Mouse (Mus musculus): ENCODE measurements around the gene Gm340.

The Gm340 gene

DNA sequence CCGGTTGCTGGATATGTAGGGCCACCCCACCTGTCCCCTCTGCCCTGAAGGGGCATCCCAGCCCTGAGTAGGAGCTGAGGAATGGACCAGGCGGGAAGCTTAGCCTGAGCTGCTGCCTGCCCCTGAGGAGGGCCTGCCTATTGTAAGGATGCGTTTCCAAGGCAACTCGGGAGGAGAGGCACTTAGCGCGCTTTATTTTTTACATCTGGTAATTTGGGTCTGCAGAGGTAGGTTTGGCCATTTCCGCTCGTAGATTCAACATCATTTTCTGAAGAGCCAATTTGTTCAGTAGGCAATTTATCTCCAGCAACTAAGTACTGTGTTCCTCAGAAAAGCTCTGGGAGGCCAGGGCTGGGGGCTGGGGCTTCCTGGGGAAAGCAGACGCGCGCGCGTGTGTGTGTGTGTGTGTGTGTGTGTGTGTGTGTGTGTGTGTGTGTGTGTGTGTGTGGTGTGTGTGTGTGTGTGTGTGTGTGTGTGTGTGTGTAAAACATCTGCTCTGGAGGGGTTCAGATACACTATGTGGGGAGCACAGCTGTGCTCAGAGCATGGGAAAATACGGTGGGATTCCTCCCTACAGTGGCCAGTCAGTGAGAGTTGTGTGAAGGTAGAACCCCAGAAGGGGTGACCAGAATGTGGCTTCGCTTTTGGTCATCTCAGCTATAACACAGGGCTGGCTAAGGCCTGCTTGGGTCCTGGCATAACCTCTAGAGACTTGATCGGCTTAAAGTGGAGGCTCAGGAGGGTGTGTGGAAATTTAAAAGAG is 31.3 kb downstream of the Gm340 start:
- no peak for DNase-seq (ENCODE audit: low spot score)

DNA sequence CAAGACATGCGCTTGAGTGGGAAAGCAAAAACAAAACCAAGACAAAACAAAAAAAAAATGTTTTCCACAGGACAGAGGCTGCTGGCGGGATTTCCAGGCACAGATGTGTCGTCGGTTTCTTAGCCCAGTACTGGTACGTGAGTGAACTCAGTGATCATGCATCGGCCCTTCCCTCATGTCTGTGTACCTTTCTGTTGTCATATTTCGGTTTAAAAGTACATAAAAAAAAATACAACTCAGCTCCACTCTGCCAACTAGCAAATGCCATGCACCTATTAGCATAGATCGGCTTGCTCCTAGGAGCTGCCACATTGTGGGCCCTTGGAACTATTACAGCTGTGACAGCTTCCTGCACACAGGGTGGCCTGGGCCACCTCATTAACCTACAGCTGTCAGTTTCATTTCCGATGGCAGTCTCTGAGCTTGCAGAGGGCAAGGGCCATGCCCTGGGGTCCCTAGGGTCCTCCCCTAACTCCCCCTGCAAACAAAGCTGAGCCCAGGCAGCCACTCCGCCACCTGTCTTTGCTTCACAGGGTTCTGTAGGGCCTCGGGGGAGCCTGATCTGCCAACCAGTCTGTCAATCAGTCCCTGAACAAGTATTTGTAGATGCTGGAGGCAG is 33.5 kb downstream of the Gm340 start:
- no peak for DNase-seq (ENCODE audit: low spot score)

DNA sequence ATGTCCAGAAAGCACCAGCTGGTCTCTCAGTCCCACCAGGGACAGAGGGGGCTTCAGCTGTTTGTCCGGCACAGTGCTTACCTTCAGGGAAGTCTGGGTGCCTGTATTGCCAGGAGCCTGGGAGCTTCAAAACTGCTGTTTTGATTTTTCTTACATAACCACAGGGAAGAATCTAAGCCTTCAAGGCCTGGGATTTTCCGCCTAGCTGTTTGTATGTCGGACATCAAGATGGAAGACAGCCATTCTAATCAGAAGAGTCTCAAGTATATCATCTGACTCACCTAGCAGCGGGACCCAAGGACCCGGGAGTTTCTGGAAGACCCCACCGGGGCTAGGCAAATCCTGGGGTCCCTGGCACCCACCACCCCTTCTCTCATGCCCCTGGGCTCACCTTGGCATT is 34.1 kb downstream of the Gm340 start:
- no peak for DNase-seq (ENCODE audit: low spot score)

DNA sequence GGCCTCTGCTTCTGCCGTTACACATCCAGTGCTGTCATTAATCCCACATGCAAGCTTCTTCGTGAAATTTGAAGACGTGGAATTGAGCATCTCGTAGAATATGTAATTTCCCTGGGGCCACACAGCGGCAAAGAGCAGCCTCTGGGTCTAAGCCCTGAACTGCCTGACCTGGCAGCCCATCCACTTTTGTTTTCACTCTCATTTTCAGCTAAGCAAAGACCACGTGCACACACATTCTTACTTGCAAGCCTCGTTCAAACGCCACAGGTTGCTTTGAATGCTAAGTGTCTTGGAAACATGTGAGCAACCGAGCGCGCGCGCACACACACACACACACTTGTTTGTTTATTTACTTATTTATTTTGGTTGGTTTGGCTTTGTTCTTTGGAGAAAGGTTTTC is 34.9 kb downstream of the Gm340 start:
- no peak for DNase-seq (ENCODE audit: low spot score)

DNA sequence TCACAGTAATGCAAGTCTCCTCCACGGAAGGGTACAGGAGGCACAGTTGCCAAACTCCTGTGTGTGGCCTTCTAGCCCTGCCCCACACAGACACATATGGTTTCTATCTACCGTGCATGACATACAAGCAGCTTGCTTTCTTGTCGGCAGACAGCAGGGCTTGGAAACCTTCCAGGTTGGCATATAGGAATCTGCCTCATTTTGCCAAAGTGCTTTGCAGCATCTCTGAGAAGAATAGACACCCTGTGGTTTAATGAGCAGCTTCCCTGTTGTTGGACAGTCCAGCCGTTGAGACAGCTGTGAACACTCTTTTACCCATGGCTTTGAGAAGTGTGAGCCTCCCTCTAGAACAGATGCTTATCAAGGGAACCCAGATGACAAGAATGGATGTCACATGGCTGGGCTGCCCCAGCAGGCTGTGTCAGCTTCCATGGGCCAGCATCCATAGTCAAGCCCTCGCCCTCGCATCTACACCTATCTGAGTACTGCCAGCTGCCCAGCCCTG is 36.0 kb downstream of the Gm340 start:
- DNase-seq (ENCODE audit: low spot score): no peak

DNA sequence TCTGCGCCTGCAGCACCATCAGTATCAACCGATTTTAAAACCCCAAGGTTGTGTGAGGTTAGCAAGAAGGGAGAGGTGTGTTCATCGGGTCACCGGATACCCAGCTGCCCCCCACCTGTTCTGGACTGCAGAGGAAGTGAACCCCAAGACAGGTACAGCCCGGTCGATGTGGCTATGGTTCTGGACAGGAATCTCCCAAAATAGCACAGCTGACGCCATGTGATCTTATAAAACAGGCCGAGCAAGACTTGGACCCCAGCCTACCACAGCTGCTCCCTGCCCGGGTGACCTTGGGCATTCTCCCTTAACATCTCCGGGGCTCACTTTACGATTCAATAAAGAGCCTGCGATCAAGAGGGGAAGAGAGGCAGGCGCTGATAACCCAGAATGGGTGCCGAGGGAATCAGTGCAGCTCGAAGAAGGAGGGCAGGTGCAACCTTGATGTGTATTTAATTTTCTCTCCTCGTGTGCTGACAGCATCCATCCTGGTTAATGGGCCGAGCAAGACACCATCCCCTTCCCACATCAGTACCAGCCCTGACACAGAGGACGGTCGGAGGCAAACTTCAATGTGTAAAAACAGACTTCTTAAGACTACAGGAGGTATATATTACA is 36.7 kb downstream of the Gm340 start:
- DNase-seq (ENCODE audit: low spot score): no peak

DNA sequence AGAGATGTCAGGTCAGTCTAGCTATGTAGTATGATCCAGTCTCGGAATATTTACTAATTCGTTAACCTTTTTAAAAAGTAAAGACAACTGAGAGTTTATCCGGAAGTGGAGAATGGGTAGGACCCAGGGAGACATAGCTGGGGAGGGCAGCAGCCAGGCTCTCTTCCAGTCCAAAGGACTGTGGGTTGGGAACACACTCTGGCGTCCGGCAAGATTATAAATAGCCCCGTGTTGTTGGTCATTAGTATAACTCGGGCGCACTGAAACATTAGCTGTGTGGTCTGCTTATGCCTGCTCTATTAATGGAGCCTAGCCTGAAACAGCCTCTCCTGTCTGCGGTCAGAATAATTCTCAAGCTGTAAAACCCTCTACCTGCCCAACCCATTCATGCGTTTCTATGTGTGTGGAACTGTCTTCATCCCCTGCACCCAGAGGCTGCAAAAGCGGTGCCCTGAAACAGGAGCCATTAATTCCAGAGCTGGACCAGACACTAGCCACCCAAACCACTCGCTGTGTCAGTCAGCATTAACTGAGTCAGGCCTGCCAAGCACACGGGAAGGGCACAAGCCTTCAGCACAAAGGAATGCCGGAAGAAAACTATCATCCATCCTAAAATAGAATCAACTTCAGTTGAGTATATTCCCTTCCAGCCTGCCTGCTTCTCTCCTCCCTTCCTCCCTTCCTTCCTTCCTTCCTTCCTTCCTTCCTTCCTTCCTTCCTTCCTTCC is 38.4 kb downstream of the Gm340 start:
- no peak for DNase-seq (ENCODE audit: low spot score)

DNA sequence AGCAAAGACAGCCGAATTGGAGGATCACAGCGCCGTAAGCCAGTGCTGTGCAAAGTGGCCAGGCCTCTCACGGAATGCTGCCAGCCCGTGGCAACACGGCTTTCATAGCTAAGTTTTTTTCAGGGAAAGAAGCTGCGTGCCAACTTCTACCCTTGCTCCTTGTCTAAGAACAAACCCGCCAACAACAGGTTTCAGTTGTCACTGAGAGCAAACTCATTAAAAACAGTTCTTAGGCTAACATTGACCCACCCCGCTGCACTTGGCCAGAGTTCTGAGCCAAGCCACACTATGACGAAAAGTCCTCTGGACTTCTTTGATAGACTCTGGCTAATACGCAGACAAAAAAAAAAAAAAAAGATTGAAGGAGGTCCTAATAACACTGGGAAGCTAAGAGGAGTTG is 46.8 kb downstream of the Gm340 start:
- DNase-seq (ENCODE audit: low spot score): no peak

DNA sequence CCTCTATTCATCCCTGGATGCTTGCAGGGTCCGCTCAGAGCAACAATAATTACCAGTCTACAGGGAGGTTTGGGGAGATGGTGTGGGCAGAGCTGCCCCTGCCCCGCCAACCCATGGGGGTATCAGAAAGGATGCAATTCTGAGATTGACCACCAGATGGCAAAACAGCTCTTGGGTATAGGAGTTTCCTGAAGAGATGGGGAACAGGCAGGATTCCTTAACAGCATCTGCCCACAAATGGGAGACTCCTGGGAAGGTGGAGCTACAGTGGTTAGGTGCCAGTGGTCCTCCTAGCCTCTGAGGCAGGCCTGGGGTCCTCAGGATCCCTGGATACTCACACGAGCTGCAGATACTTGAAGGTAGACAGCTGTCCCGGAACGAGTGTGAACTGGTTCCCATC is 47.4 kb downstream of the Gm340 start:
- no peak for DNase-seq (ENCODE audit: low spot score)

DNA sequence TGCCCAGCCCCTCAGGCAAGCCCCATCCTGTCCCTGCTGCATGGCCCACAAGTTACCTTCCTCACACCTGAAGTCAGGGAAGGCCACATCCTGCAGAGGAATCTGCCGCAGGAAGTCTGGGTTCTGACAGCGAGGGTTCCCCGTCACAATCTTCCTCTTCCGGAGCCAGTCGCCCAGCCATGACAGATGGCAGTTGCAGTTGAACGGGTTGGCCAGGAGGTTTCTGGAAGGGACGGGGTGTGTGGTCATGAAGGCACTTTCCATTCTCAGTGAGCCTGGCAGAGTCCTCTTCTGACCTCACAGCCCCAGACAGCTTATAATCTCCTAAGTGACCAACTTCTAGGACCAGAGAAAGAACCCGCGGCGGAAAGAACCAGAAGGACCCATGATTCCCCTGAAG is 51.9 kb downstream of the Gm340 start:
- DNase-seq (ENCODE audit: low spot score): no peak

DNA sequence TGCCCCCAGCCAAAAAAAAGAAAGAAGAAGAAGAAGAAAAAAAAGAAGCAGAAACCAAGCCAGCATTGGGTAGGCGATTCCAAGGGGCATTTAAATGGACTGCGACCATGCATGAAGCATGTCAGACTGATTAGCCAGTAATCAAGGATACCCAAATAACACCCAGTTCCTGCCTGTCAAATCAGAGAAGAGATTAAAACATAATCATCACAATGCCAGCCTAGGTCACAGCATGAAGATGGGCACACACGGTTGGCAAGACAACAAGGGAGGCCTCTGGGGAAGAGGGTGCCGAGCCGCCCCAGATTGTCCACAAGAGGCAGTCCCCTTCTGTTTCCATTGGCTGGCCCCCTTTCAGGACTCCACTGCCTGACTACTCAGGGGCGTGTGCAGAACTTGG is 52.8 kb downstream of the Gm340 start:
- DNase-seq (ENCODE audit: low spot score): no peak

Data from left cerebral cortex, adult 11 months (tissue).